Mouse (Mus musculus): ENCODE measurements around the gene Vezt.

Gene Vezt

GRCm38 (mm10) chr10:93949921-93950320, 85.7 kb downstream of the Vezt start:
- DNase-seq, result no peak

- DNase-seq, result no peak
These were observed 89.6 kb downstream of the Vezt start for GRCm38 (mm10) chr10:93945843-93946499.

- DNase-seq, result peak; percentile 61
These were observed 90.3 kb downstream of the Vezt start for GRCm38 (mm10) chr10:93945364-93945763.

- DNase-seq, result no peak
These were observed 91.4 kb downstream of the Vezt start for GRCm38 (mm10) chr10:93944241-93944640.

- no peak for DNase-seq
These were observed 95.3 kb downstream of the Vezt start for GRCm38 (mm10) chr10:93940279-93940678.

- no peak for DNase-seq
These were observed 95.9 kb downstream of the Vezt start for GRCm38 (mm10) chr10:93939676-93940075.

- no peak for DNase-seq
These were observed 96.8 kb downstream of the Vezt start for GRCm38 (mm10) chr10:93938844-93939271.

GRCm38 (mm10) chr10:93933980-93934379, 101.6 kb downstream of the Vezt start:
- DNase-seq, result no peak

- DNase-seq, result no peak
These were observed 102.8 kb downstream of the Vezt start for GRCm38 (mm10) chr10:93932861-93933260.

GRCm38 (mm10) chr10:93932020-93932419, 103.6 kb downstream of the Vezt start:
- no peak for DNase-seq

- DNase-seq, result no peak
These were observed 104.2 kb downstream of the Vezt start for GRCm38 (mm10) chr10:93931431-93931830.

GRCm38 (mm10) chr10:93930236-93930824, 105.3 kb downstream of the Vezt start:
- no peak for DNase-seq

GRCm38 (mm10) chr10:93924666-93925065, 111.0 kb downstream of the Vezt start:
- no peak for DNase-seq

- DNase-seq, result no peak
These were observed 114.5 kb downstream of the Vezt start for GRCm38 (mm10) chr10:93921160-93921559.

- peak; percentile 33 for DNase-seq
These were observed 116.4 kb downstream of the Vezt start for GRCm38 (mm10) chr10:93919227-93919626.

GRCm38 (mm10) chr10:93918701-93919100, 116.9 kb downstream of the Vezt start:
- DNase-seq, result no peak

- no peak for DNase-seq
These were observed 117.5 kb downstream of the Vezt start for GRCm38 (mm10) chr10:93918087-93918486.

GRCm38 (mm10) chr10:93916778-93917177, 118.8 kb downstream of the Vezt start:
- DNase-seq, result no peak

- no peak for DNase-seq
These were observed 119.9 kb downstream of the Vezt start for GRCm38 (mm10) chr10:93915531-93916275.

GRCm38 (mm10) chr10:93913525-93913924, 122.1 kb downstream of the Vezt start:
- no peak for DNase-seq

GRCm38 (mm10) chr10:93912917-93913316, 122.7 kb downstream of the Vezt start:
- no peak for DNase-seq

- no peak for DNase-seq
These were observed 123.3 kb downstream of the Vezt start for GRCm38 (mm10) chr10:93912136-93912855.

GRCm38 (mm10) chr10:93911326-93911725, 124.3 kb downstream of the Vezt start:
- no peak for DNase-seq

All from cerebellum, adult 9-11 months (tissue).